Mouse (Mus musculus) mature B cell (primary cell): Measurements from ENCODE around the gene Gmpr.
"Not testable (repeated sequence)": the region's sequence is repeated elsewhere in the genome, so short reads cannot be mapped to it uniquely, and the experiment has no call there.

Experiments used
- in situ Hi-C: fragments of 300-500 bp; cut with MboI; formaldehyde crosslinking; loops from 2 replicates; pipeline ENCODE4 v1.14.3; 2019

Gene Gmpr

DNA sequence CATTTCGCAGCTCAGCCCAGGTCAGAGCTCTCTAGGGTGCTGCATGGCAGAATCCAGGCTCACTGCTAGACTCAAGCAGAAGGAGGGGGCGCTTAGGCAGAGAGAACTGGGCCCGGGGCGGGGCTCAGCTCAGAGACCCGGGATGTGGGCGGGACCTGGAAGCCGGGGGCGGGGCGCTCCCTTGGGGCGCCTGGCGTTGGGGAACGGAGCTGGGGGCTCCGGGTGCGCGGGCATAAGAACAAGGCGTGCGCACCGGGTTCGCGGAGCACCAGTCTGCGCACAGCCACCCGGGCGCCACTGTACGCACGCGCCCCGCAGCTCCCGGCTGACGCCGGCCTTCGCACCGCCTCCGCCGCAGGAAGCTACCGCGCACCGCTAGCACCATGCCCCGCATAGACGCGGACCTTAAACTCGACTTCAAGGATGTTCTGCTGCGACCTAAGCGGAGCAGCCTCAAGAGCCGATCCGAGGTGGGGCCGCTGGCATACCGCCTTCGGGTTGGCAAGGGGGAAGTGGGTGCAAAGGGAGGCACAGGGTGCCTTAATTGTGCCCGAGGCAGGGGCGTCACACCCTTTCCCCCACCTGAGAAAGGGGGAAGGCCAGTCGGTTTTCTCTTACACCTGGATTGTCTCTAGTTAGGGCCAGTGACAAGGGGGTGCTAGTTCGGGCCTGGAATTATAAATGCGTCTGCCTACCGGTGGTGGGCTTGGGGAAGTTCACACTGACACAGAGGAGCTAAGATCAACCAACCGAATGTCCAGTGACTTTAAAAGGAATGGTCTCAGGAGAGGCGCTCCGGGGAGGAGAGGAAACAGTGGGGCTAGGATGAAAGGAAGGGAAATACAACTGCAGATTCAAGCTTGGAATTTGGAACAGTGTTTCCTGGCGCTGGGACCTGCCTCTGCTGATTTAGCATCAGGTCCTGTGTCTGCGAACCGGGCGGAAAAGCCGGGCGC lies at the start of gene Gmpr:
Gene Gmpr (plus strand): TSS at position 171 of the 956 bp plus-strand sequence.
- in situ Hi-C loops, result no loop called here

DNA sequence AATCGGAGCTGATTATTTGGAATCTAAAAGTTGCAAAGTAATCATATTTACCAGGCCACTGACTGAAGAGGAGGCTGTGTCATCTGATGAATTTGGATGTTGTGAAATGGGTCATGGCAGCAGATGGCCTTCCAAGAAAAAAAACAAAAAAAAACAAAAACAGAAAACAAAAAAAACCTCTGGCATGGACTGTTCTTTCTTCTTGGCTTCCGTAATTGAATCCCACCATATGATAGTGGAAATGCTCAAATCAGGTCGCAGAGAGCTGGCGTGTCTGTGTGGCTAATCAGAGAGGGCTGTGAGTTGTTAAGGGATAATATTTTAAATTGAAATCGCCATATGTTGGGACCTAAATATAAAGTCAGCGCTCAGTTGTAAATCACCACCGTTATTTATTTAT lies 49.8 kb upstream of the Gmpr start:
- in situ Hi-C loops, result no loop called here

DNA sequence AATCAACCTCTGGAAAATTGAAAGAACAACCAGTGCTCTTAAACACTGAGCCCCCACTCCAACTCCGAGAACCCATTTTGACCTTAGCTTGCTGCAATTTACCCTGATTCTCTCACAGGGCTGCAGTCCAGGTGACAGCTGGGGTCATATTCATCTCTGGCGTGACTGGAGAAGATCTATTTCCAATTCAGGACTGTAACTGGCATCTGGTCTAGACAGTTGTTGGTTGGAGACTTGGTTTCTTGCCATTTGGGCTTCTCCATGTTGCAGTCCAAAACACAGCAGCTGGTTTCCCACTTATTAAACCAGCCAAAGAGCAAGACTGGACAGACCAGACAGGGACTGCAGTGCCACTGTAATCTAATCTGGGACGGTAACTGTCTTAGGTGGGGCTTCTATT lies 47.1 kb upstream of the Gmpr start:
- in situ Hi-C loops, result no loop called here

DNA sequence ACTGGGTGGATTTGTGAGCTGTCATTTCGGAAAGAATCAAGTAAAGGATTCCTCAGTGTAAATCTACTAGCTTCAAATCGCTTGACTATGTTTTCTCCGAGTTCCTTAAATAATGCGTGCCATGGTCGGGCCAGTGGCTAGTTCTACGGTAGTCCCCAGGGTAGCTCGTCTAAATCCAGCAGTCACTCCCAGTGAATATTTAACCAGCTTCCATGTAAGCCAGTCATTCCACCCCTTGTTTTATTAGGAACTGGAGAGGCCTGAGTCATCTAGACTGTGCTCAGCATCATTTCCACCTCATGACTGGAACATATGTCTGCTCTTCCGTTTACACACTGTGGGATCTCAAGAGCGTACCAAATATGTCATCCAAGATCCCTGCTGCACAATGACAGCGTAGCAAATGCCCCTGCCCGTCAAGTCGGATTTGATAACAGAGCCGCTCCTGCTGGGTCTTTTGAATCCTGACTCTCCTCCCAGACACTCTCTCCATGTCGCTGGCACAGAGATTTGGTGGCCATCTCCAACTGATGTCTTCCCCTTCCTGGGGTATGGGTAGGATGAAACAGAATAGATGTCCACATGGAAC lies 45.8 kb upstream of the Gmpr start:
- in situ Hi-C loops, result no loop called here

DNA sequence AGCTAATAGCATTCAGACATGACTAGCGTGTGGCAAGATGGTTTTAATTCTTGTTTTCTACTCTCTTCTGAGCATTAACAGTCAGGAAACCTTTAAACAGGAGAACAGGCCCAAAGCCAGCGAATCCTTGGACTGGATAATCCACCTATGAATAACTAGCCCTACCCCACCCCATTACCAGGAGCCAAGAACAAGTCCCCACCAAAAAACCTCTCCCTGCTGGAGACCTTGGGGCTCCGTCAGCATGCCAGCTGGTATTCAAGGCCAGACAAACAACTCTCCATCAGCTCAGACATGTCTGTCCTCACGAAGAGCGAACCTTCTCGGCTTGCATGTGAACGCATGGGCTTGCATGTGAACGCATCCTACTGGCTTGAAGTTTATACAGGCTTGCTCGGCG lies 41.6 kb upstream of the Gmpr start:
- in situ Hi-C loops, result no loop called here

DNA sequence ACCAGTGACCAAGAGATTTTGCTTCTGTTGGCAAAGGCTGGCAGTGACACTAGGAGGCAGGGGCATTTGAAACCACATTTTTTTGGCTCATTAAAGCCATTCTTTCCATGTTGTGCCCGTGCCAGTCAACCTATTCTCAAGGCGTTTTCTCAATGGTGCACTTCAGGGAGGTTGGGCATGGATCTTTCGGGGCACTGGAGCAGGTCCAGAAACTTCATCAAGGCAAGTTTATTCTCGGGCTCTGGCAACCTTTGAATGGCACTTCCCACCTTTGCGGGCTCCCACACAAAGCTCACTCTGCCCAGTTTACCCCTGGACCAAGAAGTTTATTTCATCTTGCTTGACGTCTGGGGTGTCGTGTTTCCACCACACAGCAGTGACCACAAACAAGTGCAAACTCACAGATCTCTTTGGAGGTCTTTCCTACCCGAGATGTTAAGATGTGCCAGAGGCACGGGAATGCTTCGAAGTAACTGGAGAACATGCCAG lies 41.2 kb upstream of the Gmpr start:
- in situ Hi-C loops, result no loop called here

DNA sequence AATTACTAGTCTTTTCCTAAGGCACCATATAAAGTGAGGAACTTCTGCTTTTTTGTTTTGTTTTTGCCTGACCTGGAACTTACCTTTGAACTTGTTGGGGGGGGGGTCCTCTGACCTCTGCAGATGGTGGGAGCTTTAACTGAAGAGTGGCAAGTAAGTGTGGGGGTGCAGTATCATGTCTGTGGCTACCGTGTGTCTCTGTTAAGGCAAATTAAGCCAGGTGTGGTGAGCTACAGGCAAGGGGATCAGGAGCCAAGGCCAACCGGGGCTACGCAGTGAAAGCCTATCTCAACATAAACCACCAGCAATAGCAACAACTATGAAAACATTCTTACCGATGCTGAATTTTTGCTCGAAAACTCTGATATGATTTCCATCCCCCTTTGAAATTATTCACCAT lies 38.5 kb upstream of the Gmpr start:
- in situ Hi-C loops, result no loop called here

DNA sequence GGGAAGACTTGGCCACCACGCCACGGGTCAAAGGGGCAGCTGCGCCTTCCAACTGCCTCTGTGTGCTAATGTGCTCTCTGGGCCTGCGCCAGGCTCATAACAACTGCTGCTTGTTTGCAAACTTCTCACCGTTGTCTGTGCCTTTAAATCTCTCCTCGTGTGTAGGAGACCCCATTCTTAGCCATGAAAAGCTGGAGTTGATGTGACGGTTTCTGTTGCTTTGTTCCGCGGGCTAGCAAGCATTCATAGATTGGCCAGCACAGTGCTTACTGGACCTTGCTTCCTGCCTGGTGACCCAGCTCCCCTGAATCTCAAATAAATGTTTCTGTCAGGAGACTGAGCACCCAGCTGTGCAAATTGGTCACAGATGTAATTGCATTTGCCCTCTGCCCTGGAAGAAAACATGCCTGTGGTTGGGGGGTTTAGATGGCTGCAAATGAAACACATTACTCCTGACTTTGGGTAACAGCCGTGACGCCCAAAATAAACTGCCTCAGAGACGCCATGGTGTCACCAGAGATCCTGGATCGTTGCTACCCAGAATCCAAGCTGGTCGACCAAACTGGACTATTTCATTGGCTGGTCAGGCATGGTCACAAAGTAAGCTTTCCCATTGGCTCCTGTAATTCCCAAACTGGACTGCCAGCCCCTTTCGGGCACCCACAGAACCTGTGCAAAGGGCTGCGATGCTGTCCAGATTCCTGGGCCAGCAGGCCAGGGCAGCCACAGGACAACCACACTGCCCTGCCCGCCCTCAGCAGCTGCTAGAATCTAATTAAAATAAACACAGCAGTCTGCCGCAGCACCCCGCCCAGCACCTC lies 37.6 kb upstream of the Gmpr start:
- in situ Hi-C loops, result no loop called here

DNA sequence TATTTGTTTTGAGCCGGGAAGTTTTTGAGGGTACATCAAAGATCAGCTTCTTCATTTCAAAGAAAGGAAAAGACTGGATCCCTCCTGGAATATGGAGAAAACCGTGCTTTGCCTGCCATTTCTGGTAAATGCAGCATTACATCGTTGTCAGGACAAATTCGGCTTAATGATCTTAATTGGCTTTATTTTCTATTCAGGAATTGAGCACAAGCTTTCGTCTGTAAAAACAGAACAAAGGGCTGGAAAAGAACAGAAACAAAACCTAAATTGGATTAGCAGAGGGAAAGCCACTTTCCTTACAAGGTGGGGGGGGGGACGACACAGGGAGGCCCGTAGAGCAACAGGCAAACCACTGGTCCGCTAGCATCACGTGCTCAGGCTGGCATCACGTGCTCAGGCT lies 33.9 kb upstream of the Gmpr start:
- in situ Hi-C loops, result no loop called here

DNA sequence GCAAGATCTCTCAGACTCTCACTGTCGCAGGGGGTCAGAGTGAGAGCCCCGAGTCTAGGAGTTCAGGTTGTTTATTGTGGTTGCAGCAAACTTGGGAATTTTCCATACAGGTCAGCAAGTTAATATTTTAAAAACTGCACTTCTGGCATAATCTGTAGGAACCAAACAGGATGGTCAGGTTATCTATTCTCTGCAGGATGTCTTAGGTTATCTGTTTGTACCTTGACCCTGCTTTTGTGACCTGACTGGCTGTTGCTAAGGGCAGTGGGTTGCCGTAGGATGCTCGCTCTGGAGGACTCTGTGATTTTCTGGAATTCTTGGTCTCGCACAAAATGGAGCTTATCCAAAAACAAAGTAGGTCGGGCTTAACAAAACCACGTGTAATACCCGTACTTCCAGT lies 31.9 kb upstream of the Gmpr start:
- in situ Hi-C loops, result loop anchor here (5.0 kb wide), 1 partner anchor 443 kb away; no protein-coding TSS in a partner anchor

DNA sequence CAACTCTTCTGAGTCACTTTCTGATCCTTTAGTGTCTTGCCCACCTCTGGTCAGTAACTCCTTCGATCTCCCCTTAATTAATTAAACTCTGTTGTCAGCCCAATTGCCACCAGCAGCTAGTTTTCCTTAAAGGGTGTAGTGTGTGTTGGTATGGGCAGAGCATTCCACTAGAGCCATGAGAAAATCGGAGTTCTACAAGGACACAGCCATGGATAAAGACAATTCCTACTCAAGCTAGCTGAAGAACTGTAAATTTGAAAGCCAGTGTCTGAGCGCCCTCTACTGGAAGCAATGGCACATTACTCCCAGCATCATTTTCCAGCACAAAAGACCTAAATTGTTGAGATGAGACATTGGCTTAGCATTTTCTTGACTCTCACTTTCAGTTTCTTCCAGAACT lies 30.1 kb upstream of the Gmpr start:
- in situ Hi-C loops, result loop anchor here (5.0 kb wide), 1 partner anchor 445 kb away; no protein-coding TSS in a partner anchor

DNA sequence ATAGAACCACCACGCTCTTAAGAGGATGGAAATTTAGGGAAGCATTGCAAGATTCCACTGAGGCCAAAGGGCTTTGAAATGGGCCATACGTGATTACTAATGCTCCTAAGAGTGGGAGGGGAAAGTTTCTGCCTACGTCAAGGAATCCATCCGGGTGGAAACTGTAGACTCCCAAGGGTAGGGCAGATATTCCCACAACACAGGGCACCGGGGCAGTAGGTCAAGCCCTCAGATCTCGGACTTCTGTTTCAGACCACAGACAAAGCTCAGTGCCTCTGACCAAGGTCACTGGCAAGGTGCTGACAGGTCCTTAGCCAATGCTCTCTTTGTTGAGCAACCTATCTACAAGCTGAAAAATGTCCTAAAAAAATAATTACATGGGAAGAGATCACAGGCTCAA lies 27.3 kb upstream of the Gmpr start:
- in situ Hi-C loops, result loop anchor here (5.0 kb wide), 1 partner anchor 448 kb away; no protein-coding TSS in a partner anchor

DNA sequence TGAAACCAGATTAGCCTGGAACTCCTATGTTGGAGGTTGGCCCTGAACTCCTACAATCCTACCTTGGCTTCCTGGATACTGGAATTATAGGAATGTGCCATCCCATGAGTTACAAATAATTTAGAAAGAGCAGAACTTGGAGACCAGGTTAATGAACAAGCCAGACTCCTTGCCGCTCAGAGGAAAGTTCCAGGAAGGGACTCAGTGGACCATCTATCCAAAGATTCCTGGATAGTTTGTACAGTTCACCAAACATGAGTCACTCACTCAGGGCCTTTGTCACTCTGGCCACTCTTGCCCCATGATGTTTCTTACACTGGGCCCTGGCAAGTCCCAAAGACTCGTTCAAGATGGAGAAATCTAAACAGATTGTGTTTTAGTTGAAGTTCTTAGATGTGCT lies 24.0 kb upstream of the Gmpr start:
- in situ Hi-C loops, result no loop called here

DNA sequence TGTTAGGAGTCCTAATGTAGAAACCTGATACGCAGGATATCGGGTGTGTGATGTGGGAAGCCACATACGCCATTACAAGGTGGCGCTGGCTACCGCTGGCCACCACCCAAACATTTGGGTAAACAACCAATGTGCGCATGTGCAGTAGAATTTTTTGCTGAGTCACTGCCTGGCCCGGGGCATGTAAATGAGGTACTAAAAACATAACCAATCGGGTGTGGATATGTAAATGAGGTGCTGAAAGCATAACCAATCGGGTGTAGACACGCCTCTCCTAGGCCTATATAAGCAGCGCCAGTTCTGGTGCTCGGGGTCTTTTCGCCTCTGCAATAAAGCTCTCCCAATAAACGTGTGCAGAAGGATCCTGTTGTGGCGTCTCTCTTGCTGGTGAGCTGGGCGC lies 23.3 kb upstream of the Gmpr start:
- in situ Hi-C loops, result not testable (repeated sequence)

DNA sequence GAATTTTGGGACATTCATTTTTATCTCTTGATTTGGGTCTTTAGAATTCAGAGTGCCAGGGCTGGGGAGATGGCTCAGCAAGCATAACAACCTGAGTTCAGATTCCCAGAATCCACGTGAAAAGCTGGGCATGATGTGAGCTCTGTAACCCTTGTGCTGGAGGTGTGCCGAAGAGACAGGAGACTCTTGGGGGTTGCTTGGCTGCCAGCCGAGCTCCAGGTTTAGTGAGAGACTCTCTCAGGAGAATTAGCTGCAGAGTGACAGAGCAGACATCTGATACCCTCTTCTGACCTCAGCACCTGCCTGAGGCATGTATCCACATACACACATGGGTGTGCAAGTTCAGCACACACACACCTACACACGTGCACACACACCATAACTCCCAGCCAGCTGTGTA lies 21.6 kb upstream of the Gmpr start:
- in situ Hi-C loops, result no loop called here

DNA sequence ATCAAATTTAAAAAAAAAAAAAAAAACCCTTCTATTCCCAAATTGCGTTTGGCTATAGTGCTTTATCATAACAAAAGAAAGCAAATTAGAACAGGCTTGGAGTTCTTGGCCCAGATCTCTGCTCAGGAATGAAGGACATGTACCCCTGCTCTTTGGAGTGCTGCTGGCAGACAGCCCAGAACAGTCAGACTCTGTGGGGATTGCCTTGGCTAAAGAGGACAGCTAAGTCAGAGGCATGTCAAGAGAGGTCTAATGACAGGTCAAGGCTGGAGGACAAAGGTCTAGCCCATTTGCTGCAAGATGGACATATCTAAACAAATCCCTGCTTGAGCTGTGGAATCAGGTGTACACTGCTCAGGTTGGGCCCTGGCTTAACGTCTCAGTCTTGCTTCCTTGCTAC lies 20.6 kb upstream of the Gmpr start:
- in situ Hi-C loops, result no loop called here

DNA sequence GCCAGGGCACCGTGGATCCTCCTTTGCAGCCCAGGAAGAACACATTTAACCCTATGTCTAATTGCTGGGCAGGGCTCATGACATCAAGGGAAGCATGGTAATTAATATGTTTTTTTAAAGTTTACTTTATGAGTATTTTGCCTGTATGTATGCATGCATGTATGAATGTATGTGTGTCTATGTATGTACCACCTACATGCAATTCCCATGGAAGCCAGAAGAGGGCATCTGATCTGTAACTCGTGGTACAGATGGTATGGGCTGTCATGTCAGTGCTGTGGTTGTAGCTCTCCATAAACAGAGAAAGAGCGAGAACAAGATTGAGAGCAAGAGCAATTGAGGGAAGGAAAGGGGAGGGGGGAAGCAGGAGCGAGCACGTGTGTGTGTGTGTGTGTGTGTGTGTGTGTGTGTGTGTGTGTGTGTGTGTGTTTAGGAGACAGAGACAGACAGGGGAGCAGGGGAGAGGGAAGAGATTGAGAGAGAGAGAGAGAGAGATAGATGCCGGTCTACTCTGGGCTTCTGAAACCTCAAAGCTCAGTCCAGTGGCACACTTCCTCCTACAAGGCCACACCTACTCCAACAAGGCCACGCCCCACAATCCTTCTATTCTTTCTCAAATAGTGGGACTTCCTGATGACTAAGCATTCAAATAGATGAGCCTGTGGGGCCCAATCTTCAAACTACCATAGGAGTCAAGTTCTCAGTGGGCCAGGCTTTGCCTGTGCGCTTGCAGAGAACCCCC lies 15.1 kb upstream of the Gmpr start:
- in situ Hi-C loops, result no loop called here

DNA sequence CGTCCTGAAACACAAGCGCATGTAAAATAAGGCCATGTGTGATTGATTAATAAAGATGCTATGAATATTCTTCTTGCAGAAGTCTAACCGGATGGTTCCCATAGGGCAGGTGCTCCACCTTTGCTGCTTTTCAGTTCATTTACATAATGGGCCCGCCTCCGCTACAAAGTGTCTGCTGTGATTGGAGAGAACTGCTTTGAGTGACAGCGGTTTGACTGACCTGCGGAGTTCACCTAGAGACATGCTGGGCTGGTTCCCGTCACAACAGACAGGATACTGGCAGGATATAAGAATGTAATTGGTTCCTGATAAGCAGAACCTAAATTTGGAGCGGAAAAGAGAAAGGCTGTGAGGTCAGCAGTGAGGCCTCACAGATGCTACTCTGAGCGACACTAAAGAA lies 13.4 kb upstream of the Gmpr start:
- in situ Hi-C loops, result no loop called here

DNA sequence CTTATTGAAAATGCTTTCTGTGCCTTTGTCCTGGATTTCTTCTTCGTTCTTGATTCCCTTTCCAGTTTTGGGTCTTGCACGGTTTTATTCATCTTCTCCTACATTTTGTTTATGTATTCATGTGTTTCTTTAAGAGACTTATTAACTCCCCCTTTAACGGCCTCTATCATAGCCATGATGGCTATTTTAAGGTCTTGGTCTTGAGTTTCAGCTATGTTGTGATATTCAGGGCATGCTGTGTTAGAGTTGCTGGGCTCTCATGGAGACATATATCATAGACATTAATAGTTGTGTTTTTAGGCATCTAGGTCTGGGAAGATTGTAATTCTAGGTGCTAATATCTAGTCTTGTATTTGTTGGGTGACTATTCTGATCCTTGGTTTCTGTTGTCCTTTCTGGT lies 8.6 kb upstream of the Gmpr start:
- in situ Hi-C loops, result no loop called here

DNA sequence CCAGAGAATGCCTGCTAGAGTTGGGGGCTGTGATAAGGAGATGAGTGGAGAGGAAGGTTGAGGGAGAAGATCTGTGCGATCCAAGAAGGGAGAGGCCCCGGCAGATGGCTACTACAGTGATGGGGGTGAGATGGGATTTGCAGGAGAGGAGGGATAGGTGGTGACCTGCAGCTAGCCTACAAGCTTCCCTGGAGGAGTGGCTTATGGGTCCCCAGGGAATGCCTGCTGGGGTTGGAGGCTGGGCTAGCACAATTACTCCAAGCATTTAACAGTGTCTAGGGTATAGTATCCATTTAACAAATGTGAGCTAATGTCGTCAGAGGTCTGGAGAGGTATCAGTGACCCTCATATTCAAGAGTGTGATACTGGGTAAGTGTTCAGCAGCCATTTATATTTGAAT lies 7.9 kb upstream of the Gmpr start:
- in situ Hi-C loops, result no loop called here

DNA sequence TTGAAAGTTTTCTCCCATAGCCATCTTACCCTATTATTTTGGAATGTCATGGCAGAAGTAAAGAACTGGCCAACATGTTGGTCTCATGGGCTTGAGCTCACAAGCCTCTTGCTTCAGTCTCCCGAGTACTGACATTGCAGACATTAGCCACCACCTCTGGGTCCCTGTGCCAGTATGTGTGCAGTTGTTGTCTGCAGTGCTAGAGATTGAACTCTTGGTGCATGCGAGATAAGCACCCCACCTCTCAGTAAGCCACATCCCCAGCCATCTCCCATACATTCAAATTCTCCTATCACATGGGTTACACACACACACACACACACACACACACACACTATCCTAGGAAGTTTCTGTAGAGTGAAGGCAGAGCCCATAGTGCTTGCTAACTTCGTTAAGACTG lies 7.3 kb upstream of the Gmpr start:
- in situ Hi-C loops, result no loop called here

DNA sequence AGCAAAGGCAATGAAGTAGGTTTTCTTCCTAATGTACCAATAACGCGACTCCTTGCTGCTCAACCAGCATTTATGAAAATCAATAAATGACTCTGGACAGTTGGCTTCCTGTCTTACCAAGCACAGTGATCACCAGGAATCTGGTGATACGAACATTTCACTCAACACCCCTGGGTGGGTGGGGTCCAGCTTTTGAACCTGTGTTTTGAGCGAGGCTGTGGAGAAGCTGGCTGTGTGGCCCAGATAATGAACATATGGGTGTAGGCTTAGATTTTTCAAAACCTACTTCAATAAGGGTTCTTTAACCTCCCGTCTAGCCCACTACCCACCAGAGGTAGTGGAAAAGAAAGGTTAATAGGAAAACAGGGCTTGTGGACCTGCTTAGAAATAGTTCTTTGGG lies 4.5 kb upstream of the Gmpr start:
- in situ Hi-C loops, result no loop called here
